Mouse (Mus musculus) central nervous system, embryonic 11.5 days (tissue): ENCODE results near the gene Chmp3. TPM values are rescaled to one million over a fixed set of nuclear protein-coding genes. Genes with fewer than 3 reads are reported as not detected.

Experiments used
- polyA plus RNA-seq: library from polyadenylated mRNA; depleted of rRNA; stranded (reverse); fragments of >200 nt; gene quantifications from 2 replicates; pipeline ENCODE4 v1.2.3, GENCODE M21; 2012; rRNA removed

Gene Chmp3
- 56.4 and 70.1 TPM in 2 replicates for polyA plus RNA-seq

GRCm38 (mm10) chr6:71543686-71544499 lies at the start of gene Chmp3:
Gene Chmp3, plus strand, starts transcription at chr6:71543797.

Other genes starting within 250 kb of the Chmp3 start
- 1.8 and 9.5 TPM in 2 replicates for gene Smyd1, start 221.6 kb upstream of the Chmp3 start, polyA plus RNA-seq
- gene Cd8b1, start 221.0 kb upstream of the Chmp3 start, polyA plus RNA-seq, result not detected in 2 replicates
- not detected in 2 replicates for gene Cd8a, start 170.4 kb upstream of the Chmp3 start, polyA plus RNA-seq
- 26.7 and 42.8 TPM in 2 replicates for gene Rmnd5a, start 103.2 kb upstream of the Chmp3 start, polyA plus RNA-seq
- gene Rnf103, start 49.9 kb upstream of the Chmp3 start, polyA plus RNA-seq, result 15.8 and 16.4 TPM in 2 replicates
- gene Kdm3a, start 89.2 kb downstream of the Chmp3 start, polyA plus RNA-seq, result 82.5 and 83.9 TPM in 2 replicates
- gene Reep1, start 163.8 kb downstream of the Chmp3 start, polyA plus RNA-seq, result 29.1 and 39.4 TPM in 2 replicates